Comparison of ENCODE assay signal across 10 mouse cellular contexts in the genomic region with DNA sequence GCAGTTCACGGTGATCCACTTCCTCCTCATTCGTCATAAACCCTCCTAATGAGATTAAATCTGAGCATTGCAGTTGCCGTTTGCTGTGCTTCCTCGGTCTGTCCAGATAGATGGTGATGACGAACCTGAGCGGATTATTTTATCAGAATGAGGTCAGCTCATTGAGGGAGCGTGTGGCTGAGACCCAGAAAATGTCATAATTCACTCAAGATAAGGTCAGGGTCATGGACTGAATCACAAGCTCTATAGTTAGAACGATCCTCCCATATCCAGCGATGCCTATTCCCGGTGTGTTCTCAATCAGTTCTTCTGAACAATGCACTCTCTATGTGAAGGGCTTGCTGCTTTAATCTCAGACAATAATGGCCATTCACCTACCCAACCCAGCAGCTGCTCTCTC. TPM values are rescaled to one million over a fixed set of nuclear protein-coding genes. Genes with fewer than 3 reads are reported as not detected.
A peak's percentile ranks its signal among the peaks of the same experiment; 100 is the strongest.
DNase-seq lines count a peak whose midpoint lies in the region; ATAC-seq and TF ChIP-seq lines count a peak whose summit lies in the region.
"Had no signal": no experiment of that assay in that cellular context is flagged by ENCODE, and none has a peak within 500 bp of the region (broad histone marks: within the 10 kb centered on the region; RNA-seq: fewer than 3 reads in every experiment).

No protein-coding gene starts in this region.

- no peak overlapping the region for H3K4me3 ChIP-seq in intestine, embryonic 14.5 days (ENCODE audit: low read depth, low read length)
- H3K4me3 ChIP-seq in intestine, postnatal 0 days (ENCODE audit: low read depth, low read length) = no peak overlapping the region
- H3K4me3 ChIP-seq in embryonic facial prominence, embryonic 10.5 days = no peak overlapping the region
- H3K4me3 ChIP-seq in heart, postnatal 0 days (ENCODE audit: low read depth, low read length) = no peak overlapping the region; the same call in 1 of the 2 replicates
- no peak overlapping the region for H3K4me3 ChIP-seq in neural tube, embryonic 12.5 days
- H3K4me3 ChIP-seq: limb, embryonic 15.5 days had no signal

- TF ChIP-seq EP300 in heart, postnatal 0 days (IDR thresholded peaks at IDR 0.05; ENCODE audit: low read depth) = no peak

- H3K27me3 ChIP-seq in intestine, embryonic 14.5 days (replicated peaks; ENCODE audit: control insufficient read depth, insufficient read depth, low read length) = no peaks in the 10 kb centered on the region
- no peaks in the 10 kb centered on the region for H3K27me3 ChIP-seq in intestine, postnatal 0 days (replicated peaks; ENCODE audit: control insufficient read depth, insufficient read depth, low read length)
- H3K27me3 ChIP-seq in embryonic facial prominence, embryonic 10.5 days (replicated peaks; ENCODE audit: low read depth, poor library complexity, severe bottlenecking) = no peaks in the 10 kb centered on the region
- no peaks in the 10 kb centered on the region for H3K27me3 ChIP-seq in heart, postnatal 0 days (ENCODE audit: control insufficient read depth, insufficient read depth, low read length)
- no peaks in the 10 kb centered on the region for H3K27me3 ChIP-seq in neural tube, embryonic 12.5 days (replicated peaks)
- H3K27me3 ChIP-seq: limb, embryonic 15.5 days had no signal

- H3K36me3 ChIP-seq in intestine, embryonic 14.5 days (ENCODE audit: control insufficient read depth, insufficient read depth, low read length) = no peaks in the 10 kb centered on the region
- H3K36me3 ChIP-seq in intestine, postnatal 0 days (ENCODE audit: control insufficient read depth, insufficient read depth) = no peaks in the 10 kb centered on the region
- no peaks in the 10 kb centered on the region for H3K36me3 ChIP-seq in embryonic facial prominence, embryonic 10.5 days (replicated peaks)
- no peaks in the 10 kb centered on the region for H3K36me3 ChIP-seq in heart, postnatal 0 days (replicated peaks; ENCODE audit: control insufficient read depth, insufficient read depth, low read length)
- no peaks in the 10 kb centered on the region for H3K36me3 ChIP-seq in neural tube, embryonic 12.5 days
- H3K36me3 ChIP-seq: limb, embryonic 15.5 days had no signal

- DNase-seq in intestine, embryonic 14.5 days (ENCODE audit: low spot score) = no peak
- DNase-seq in embryonic facial prominence, embryonic 10.5 days (ENCODE audit: low spot score) = peak; percentile 23
- DNase-seq in heart, postnatal 0 days (ENCODE audit: low spot score) = peak; percentile 51
- DNase-seq in yolk sac, embryonic 10.5 days (ENCODE audit: low spot score) = no peak
- DNase-seq in left cerebral cortex, adult 8-10 months (ENCODE audit: low spot score in 2 of 2) = no peak
- DNase-seq: thymus, postnatal 4 days had no signal

- no peaks in the 10 kb centered on the region for H3K9me3 ChIP-seq in intestine, embryonic 14.5 days (ENCODE audit: control insufficient read depth, low read length)
- no peaks in the 10 kb centered on the region for H3K9me3 ChIP-seq in intestine, postnatal 0 days (ENCODE audit: control insufficient read depth)
- 0 out of 2 replicates have a peak, but pooled peaks cover 3% of the 10 kb centered on the region for H3K9me3 ChIP-seq in embryonic facial prominence, embryonic 10.5 days
- H3K9me3 ChIP-seq in heart, postnatal 0 days (replicated peaks; ENCODE audit: control insufficient read depth, low read length) = no peaks in the 10 kb centered on the region
- H3K9me3 ChIP-seq in neural tube, embryonic 12.5 days = no peaks in the 10 kb centered on the region
- H3K9me3 ChIP-seq: limb, embryonic 15.5 days had no signal

- H3K9ac ChIP-seq in intestine, embryonic 14.5 days (ENCODE audit: low read length) = no peak overlapping the region
- H3K9ac ChIP-seq in intestine, postnatal 0 days (ENCODE audit: low read depth, low read length) = no peak overlapping the region
- H3K9ac ChIP-seq in heart, postnatal 0 days (replicated peaks; ENCODE audit: low read depth, low read length) = no peak overlapping the region
- H3K9ac ChIP-seq in neural tube, embryonic 12.5 days = no peak overlapping the region
- H3K9ac ChIP-seq: limb, embryonic 15.5 days had no signal

- WGBS in intestine, embryonic 14.5 days = 58% methylated on average over 10 of the region's 10 CpGs
- WGBS in intestine, postnatal 0 days = 32% methylated on average over 10 of the region's 10 CpGs
- 51% methylated on average over 10 of the region's 10 CpGs for WGBS in embryonic facial prominence, embryonic 10.5 days
- 9% methylated on average over 10 of the region's 10 CpGs for WGBS in heart, postnatal 0 days
- 39% methylated on average over 10 of the region's 10 CpGs for WGBS in neural tube, embryonic 12.5 days

- ATAC-seq in intestine, embryonic 14.5 days (replicated peaks; ENCODE audit: low FRiP score, low TSS enrichment, low read depth) = peak; percentile 36; the same call in 1 of the 2 replicates
- no peak for ATAC-seq in intestine, postnatal 0 days
- peak; percentile 78 for ATAC-seq in heart, postnatal 0 days (ENCODE audit: insufficient read depth, low read depth)
- ATAC-seq in neural tube, embryonic 12.5 days (ENCODE audit: low FRiP score, low read depth) = peak; percentile 68; the same call in 1 of the 2 replicates
- no peak for ATAC-seq in megakaryocyte progenitor cell, adult 5-6 weeks (replicated peaks; ENCODE audit: poor library complexity)

- H3K4me2 ChIP-seq in intestine, embryonic 14.5 days (ENCODE audit: low read length) = no peak overlapping the region
- no peak overlapping the region for H3K4me2 ChIP-seq in intestine, postnatal 0 days (replicated peaks; ENCODE audit: low read depth)
- peak overlapping the region; percentile 45 for H3K4me2 ChIP-seq in heart, postnatal 0 days (ENCODE audit: low read depth, low read length)
- peak overlapping the region; percentile 27 for H3K4me2 ChIP-seq in neural tube, embryonic 12.5 days (replicated peaks)
- H3K4me2 ChIP-seq: limb, embryonic 15.5 days had no signal

- TF ChIP-seq CTCF in intestine, postnatal 0 days (IDR thresholded peaks at IDR 0.05; ENCODE audit: low read depth) = no peak
- TF ChIP-seq CTCF in heart, postnatal 0 days (IDR thresholded peaks at IDR 0.05; ENCODE audit: low read depth) = no peak

- H3K4me1 ChIP-seq in intestine, embryonic 14.5 days (replicated peaks; ENCODE audit: control insufficient read depth, insufficient read depth, low read length) = no peaks in the 10 kb centered on the region
- no peaks in the 10 kb centered on the region for H3K4me1 ChIP-seq in intestine, postnatal 0 days (replicated peaks; ENCODE audit: control insufficient read depth, insufficient read depth, low read length)
- peaks cover 9% of the 10 kb centered on the region; the same call in 1 of the 2 replicates for H3K4me1 ChIP-seq in embryonic facial prominence, embryonic 10.5 days
- peaks cover 9% of the 10 kb centered on the region; the same call in 1 of the 2 replicates for H3K4me1 ChIP-seq in heart, postnatal 0 days (ENCODE audit: control insufficient read depth, insufficient read depth)
- no peaks in the 10 kb centered on the region; the same call in 1 of the 2 replicates for H3K4me1 ChIP-seq in neural tube, embryonic 12.5 days
- H3K4me1 ChIP-seq: limb, embryonic 15.5 days had no signal

- H3K27ac ChIP-seq in intestine, embryonic 14.5 days (ENCODE audit: low read depth) = no peak overlapping the region
- no peak overlapping the region for H3K27ac ChIP-seq in intestine, postnatal 0 days (ENCODE audit: low read depth, low read length)
- H3K27ac ChIP-seq in embryonic facial prominence, embryonic 10.5 days (replicated peaks) = no peak overlapping the region; the same call in 1 of the 2 replicates
- H3K27ac ChIP-seq in heart, postnatal 0 days (ENCODE audit: low read depth) = peak overlapping the region; percentile 30; the same call in 1 of the 2 replicates
- H3K27ac ChIP-seq in neural tube, embryonic 12.5 days = no peak overlapping the region
- H3K27ac ChIP-seq: limb, embryonic 15.5 days had no signal

RNA-seq across cellular contexts. Expression of gene Cldn24, which starts 34.2 kb away (rescaled TPM):
- not detected in 2 replicates for polyA plus RNA-seq in intestine, embryonic 14.5 days (2014; fragmentation: Nextera tagmentation; extraction: Ambion mirVana)
- not detected in 2 replicates for polyA plus RNA-seq in intestine, postnatal 0 days (2015; fragmentation: Nextera tagmentation; extraction: Ambion mirVana)
- polyA plus RNA-seq in embryonic facial prominence, embryonic 10.5 days (2016; fragmentation: Nextera tagmentation; extraction: Ambion mirVana) = not detected in 2 replicates
- not detected in 2 replicates for total RNA-seq in heart, postnatal 0 days (2014; rRNA removed; ENCODE audit: low replicate concordance)
- polyA plus RNA-seq in heart, postnatal 0 days (2015; fragmentation: Nextera tagmentation; extraction: Ambion mirVana) = not detected in 2 replicates
- not detected in 2 replicates for polyA plus RNA-seq in neural tube, embryonic 12.5 days (2016; fragmentation: Nextera tagmentation; extraction: Ambion mirVana)
- total RNA-seq in left cerebral cortex, adult 8-10 months (2022) = not detected
- not detected in 2 replicates for total RNA-seq in megakaryocyte progenitor cell, adult 5-6 weeks (2015)
- total RNA-seq in megakaryocyte progenitor cell, adult 5-6 weeks (2017) = not detected in 2 replicates
- polyA plus RNA-seq: limb, embryonic 15.5 days had no signal

RNA-seq across cellular contexts. Expression of gene Cldn22, which starts 36.6 kb away (rescaled TPM):
- not detected in 2 replicates for polyA plus RNA-seq in intestine, embryonic 14.5 days (2014; fragmentation: Nextera tagmentation; extraction: Ambion mirVana)
- not detected in 2 replicates for polyA plus RNA-seq in intestine, postnatal 0 days (2015; fragmentation: Nextera tagmentation; extraction: Ambion mirVana)
- polyA plus RNA-seq in embryonic facial prominence, embryonic 10.5 days (2016; fragmentation: Nextera tagmentation; extraction: Ambion mirVana) = not detected in 2 replicates
- total RNA-seq in heart, postnatal 0 days (2014; rRNA removed; ENCODE audit: low replicate concordance) = not detected in 2 replicates
- polyA plus RNA-seq in heart, postnatal 0 days (2015; fragmentation: Nextera tagmentation; extraction: Ambion mirVana) = not detected in 2 replicates
- polyA plus RNA-seq in neural tube, embryonic 12.5 days (2016; fragmentation: Nextera tagmentation; extraction: Ambion mirVana) = not detected in 2 replicates
- 1 to 10 TPM in 3 of 4 experiments, under 1 TPM in 1; 0.39 to 2.4 (median 1.5) TPM for total RNA-seq in left cerebral cortex, adult 8-10 months (2022)
- total RNA-seq in megakaryocyte progenitor cell, adult 5-6 weeks (2015) = not detected in 2 replicates
- total RNA-seq in megakaryocyte progenitor cell, adult 5-6 weeks (2017) = not detected in 2 replicates
- polyA plus RNA-seq: limb, embryonic 15.5 days had no signal

Comparison
In these comparisons a context has a peak if more than half of its experiments do, and no peak if none do; other contexts are left out.
1. ATAC-seq: peak in intestine, embryonic 14.5 days (single experiment), heart, postnatal 0 days (single experiment) and neural tube, embryonic 12.5 days (single experiment); none in intestine, postnatal 0 days (single experiment) and megakaryocyte progenitor cell, adult 5-6 weeks (single experiment).
2. DNase-seq: peak in embryonic facial prominence, embryonic 10.5 days (single experiment) and heart, postnatal 0 days (single experiment); none in intestine, embryonic 14.5 days (single experiment), yolk sac, embryonic 10.5 days (single experiment) and left cerebral cortex, adult 8-10 months (0 of 2).
3. H3K4me2 ChIP-seq: peak in heart, postnatal 0 days (single experiment) and neural tube, embryonic 12.5 days (single experiment); none in intestine, embryonic 14.5 days (single experiment) and intestine, postnatal 0 days (single experiment).